Mouse (Mus musculus) embryonic stem cell, embryonic (primary cell): ENCODE results near the gene Lepr.
"Not testable (repeated sequence)": the region's sequence is repeated elsewhere in the genome, so short reads cannot be mapped to it uniquely, and the experiment has no call there.

Experiments
- CTCF ChIA-PET, 4 experiments: fragments of 300-600 bp in 2 of 4; fragments of 350-600 bp in 2 of 4; sonication (Branson Sonifier 250); formaldehyde crosslinking; loops; one replicate each; lab custom pipeline; 2022; ENCODE audit warnings: inconsistent platforms in 2 of 4; lab: Charles Lee
- POLR2A ChIA-PET, 4 experiments: fragments of 300-600 bp in 2 of 4; fragments of 350-600 bp in 2 of 4; sonication (Branson Sonifier 250); formaldehyde crosslinking; loops; one replicate each; lab custom pipeline; 2022; ENCODE audit warnings: antibody characterized with exemption in 4 of 4, inconsistent platforms in 1 of 4; lab: Charles Lee

Gene Lepr

DNA sequence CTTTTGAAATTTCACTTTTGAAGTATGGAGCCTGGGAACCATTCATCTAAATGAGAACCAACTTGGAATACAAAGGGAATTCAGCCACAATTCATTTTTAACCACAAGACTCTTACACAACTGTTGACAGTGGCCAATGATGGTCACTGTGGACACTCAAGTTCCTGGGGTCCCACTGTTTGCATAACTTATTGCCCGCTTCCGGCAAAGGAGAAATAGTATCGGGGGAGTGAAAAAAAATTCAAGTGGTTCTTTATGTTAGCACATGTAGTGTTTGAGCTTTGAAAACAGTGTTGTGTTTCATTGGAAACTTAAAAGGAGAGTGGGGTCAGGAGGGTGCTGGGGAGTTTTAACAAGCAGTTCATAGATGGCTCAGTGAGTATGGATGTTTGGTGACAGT is 9.3 kb upstream of the Lepr start:
- POLR2A ChIA-PET = interaction anchor here in 1 of 4 experiments (1.2 kb wide), 1 partner anchor 24 kb away, joined by 3 read pairs; no protein-coding TSS in a partner anchor
- CTCF ChIA-PET = no interaction called here

DNA sequence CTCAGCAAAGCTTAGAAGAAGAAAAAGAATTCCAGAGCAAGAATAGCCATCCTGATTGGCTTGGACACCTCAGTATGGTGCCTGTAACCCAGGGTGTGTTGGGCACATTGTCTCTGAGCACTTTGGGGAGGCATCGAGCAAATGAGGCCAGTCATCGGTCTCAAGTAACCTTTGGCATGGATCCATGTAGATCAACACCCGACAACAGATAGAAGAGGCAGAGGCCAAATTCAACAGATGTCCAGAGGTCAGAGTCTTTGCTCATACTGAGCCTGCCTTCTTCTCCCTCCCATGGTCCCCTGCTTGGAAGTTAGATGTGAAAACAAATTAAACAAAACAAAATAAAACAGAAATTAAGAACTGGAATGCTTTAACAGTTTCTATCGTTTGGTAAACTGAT is 6.8 kb upstream of the Lepr start:
- CTCF ChIA-PET = no interaction called here
- POLR2A ChIA-PET = no interaction called here

DNA sequence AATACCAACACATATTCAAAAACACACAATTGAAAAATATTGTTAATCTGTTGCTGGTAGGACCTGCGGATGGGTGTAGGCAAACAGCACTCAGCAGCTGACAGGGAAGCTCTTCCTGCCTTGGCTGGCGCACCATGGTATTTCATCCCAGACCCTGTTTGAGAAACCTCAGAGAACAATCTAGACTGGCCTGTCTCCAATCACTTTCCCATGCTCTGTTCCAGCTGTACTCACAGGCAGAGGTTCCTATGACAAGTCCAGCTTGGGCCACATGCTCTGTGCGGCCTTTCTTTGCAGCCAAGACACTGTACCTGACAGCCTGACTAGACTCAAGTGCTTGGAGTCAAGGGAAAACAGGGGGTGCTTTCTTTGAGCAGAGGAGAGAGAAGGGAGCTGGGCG is 6.1 kb upstream of the Lepr start:
- CTCF ChIA-PET = no interaction called here
- POLR2A ChIA-PET = no interaction called here

DNA sequence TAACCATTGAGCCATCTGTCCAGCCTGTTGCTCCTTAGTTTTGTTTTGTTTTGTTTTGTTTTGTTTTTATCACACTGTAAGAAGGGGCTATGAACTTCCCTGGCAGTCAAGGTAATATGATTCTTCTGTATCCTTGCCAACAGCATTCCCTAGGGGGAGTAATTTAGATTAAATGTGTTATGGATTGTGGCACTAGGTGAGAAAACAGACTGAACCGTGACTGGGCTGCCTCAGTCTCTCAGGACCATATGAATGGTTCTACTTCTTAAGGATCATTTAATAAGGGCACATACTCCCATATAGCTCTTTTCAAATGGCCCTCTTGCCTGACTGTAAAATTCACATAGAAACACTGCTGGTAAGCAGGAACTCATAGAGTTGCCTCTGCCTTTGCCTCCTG is 4.6 kb upstream of the Lepr start:
- CTCF ChIA-PET = interaction anchor here in 1 of 4 experiments (0.6 kb wide), 1 partner anchor 287 kb away, joined by 6 read pairs; no protein-coding TSS in a partner anchor

DNA sequence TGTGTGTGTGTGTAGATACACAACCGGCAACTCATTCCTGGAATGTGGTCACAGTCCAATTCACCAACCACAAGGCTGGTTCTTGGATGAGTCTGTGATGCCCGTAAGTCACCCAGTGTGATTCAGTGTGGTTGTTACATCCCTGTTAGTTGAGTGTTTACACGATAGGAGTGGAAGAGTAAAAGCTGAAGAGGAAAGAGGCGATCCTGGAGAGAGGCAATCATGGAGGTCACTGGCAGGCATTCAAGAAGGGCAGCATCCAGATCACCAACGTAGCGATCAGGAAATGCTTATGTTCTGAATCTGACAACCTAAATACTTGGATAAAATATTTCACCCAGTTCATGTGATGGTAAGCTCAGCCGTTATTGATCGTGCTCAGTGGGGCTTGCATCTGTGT is 1.9 kb upstream of the Lepr start:
- POLR2A ChIA-PET = no interaction called here
- CTCF ChIA-PET = no interaction called here

More for the DNA sequence above, 4.6 kb upstream of the Lepr start:
- POLR2A ChIA-PET = no interaction called here

DNA sequence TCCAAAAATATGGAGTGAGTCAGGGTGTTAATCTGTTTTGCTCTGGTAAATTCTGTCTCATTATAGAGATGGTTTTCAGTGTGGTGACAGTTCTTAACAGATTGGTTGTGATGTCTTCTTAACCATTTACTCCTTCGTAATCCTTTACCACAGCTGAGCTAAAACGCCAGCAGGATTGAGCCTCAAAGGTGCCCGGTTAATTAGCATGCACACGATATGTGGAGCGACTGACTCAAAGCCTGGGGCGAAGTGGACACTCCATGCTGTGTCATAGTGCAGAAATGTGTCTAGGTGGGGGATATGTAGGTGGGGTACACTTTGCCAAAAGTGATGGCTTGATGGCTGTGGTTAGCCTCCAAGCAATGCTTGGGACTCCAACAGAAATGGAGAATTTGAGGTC is 1.4 kb upstream of the Lepr start:
- ChIA-PET POLR2A (no interaction called here), CTCF (interaction anchor here in 1 of 4 experiments (0.6 kb wide), 1 partner anchor 43 kb away, joined by 3 read pairs; no protein-coding TSS in a partner anchor)

DNA sequence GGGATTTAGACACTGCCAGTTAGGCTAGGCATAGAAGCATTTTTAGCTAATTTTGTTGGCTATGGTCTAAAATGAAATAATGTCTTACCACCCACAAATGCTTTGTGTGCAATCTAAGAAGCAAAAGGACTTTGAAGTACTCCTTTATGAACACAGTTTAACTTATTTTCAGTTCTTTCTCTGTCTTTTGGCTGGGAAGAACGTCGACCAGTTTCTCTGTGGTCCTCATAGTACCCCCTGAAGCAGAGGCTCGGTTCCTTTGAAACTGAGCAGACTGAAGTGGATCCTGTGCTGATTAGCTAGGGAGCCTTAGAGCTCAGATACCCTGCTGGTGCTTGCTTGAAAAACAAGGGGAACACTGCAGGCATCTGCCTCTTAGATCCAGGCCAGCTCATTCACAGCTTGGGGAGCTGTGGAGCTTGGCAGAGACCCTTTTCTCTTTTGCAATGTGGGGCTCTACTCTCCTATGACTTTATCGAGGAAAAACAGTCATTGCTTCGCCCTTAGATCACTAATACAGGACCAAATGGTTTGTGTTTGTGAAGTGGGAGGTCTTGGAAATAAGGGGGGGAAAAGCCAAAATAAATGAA is 1.9 kb downstream of the Lepr start:
- CTCF ChIA-PET = no interaction called here

DNA sequence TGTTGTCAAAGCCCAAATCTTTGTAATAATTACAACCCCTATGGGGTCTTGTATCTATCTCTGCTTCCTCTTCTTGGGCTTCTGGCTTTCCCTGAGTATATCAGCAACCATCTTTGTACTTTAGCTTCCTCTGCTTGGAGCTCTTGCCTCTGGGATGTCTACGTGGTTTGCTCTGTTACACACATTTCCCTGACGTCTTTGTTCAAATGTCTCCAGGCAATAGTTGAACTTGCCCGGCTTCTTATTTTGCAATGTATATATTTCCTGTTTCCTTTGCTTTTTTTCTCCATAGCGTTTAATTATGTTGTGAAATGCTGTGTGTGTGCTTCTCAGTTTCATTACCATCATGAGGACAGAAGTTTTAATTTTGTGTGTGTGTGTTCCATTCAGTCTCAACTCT is 4.5 kb downstream of the Lepr start:
- ChIA-PET POLR2A (interaction anchor here in 1 of 4 experiments (1.0 kb wide), 1 partner anchor 65 kb away, joined by 6 read pairs; no protein-coding TSS in a partner anchor), CTCF (interaction anchor here in 1 of 4 experiments (0.5 kb wide), 1 partner anchor 64 kb away, joined by 14 read pairs; no protein-coding TSS in a partner anchor)

More for the DNA sequence above, 1.9 kb downstream of the Lepr start:
- POLR2A ChIA-PET = interaction anchor here in 1 of 4 experiments (0.6 kb wide), 2 partner anchors 386 to 998 kb away, joined by 3 read pairs; no protein-coding TSS in a partner anchor

DNA sequence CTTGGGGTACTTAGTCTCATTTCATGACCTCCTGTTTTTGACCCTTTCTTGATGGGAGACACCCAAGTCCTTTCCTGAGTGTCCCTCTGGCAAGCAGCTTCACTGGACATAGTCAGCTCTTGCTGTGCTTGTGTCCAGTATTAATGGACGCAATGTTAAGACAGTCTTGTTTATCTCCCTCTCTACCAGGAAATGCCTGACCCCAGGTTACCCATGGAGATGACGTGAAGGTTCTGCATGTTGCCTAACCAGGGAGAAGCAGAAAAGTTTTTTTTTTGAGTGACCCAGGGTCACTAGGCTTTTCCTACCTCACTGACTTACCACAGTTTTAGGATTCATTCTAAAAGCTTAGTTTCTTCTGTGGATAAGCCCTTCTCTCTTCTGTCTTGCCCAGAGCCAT is 24.8 kb downstream of the Lepr start:
- ChIA-PET CTCF (no interaction called here), POLR2A (interaction anchor here in 1 of 4 experiments (1.1 to 1.4 kb wide), 2 partner anchors 9 to 19 kb away, joined by 3 to 5 read pairs; no protein-coding TSS in a partner anchor)

DNA sequence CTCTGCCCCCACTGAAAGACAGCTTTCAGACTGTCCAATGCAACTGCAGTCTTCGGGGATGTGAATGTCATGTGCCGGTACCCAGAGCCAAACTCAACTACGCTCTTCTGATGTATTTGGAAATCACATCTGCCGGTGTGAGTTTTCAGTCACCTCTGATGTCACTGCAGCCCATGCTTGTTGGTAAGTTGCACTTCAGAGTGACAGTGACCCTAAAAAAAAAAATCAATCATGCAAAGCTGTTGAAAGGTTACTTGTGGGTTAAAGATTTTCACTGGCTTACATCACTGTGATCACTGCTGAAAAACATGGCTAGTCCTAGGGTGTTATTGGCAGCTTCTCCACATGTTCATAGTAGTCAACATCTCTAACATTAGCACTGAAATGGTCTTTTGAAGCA is 28.3 kb downstream of the Lepr start:
- CTCF ChIA-PET = no interaction called here
- POLR2A ChIA-PET = no interaction called here

DNA sequence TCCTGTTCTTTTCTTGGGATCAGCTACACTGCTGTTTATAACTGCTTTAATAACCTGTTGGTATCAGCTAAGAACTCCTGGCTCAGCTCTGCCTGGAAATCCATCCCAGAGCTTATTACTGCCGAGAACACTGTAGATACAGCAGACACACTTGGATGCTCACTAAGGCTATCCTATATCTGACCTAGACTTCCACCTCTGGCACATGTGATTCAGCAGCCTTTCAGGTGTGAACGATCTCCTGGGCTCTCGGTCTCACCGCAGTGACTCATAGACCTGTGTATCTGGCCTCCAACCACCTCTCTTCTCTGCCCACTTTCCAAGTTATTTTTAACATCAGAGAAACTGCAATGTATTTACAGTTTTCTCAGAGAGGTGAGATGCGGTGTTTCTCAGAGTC is 43.3 kb downstream of the Lepr start:
- POLR2A ChIA-PET = no interaction called here
- CTCF ChIA-PET = no interaction called here

DNA sequence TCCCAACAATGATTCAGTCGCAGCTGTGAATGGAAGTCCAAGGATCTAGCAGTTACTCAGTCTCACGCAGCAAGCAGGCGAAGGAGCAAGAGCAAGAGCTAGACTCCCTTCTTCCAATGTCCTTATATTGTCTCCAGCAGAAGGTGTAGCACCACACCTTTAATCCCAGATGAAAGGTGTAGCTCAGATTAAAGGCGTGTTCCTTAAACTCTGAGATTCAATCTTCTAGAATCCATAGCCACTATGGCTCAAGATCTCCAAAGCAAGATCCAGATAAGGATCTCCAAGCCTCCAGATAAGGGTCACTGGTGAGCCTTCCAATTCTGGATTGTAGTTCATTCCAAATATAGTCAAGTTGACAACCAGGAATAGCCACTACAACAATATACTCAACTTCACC is 126.7 kb downstream of the Lepr start, which contains the start of gene B020004J07Rik:
Gene B020004J07Rik, minus strand, starts transcription at position 101 of the 400 bp plus-strand sequence.
- CTCF ChIA-PET = not testable (repeated sequence)

DNA sequence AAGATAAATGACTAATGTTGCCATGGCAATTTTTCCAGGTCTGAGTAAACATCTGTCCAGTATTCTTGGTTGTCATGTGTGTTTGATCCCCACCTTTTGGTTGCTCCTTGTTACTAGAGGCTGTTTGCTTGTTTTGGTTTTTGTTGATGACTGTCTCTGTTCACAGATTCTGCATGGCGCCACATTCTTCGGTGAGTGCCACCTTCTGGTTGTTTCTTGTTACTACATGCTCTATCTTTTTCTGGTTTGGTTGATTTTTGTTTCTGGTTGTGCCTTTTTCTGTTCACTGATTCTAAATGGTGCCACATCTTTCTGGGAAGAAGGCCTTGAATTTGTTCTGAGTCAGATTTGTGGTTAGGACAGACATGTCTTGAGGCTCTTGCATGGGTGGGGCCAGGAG is 133.7 kb downstream of the Lepr start:
- ChIA-PET POLR2A (no interaction called here), CTCF (no interaction called here)

More for the DNA sequence above, 126.7 kb downstream of the Lepr start, which contains the start of gene B020004J07Rik:
- POLR2A ChIA-PET = not testable (repeated sequence)

DNA sequence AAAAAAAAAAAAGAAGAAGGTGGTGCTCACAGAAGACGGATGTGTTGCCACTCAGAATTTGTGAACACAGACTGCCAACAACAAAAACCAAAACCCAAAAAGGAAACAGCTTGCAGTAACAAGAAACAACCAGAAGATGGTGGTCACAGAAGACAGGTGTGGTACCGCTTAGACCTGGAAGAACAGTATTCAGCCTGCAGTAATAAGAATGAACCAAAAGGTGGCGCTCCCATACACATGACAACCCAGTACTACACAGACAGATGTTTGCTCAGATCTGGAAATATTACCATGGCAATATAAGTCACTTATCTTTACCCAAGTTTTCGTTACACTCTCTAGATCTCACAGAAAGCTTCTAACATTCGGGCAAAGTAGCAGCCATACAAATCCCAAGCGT is 143.7 kb downstream of the Lepr start:
- POLR2A ChIA-PET = interaction anchor here in 2 of 4 experiments (0.6 to 3.6 kb wide), 13 partner anchors 12 to 214 kb away, joined by 3 to 128 read pairs (median 5); partner anchors contain the start of genes C130073F10Rik (in 1 of the 2) and Leprot (in 1 of the 2)
- CTCF ChIA-PET = interaction anchor here (0.6 to 4.9 kb wide), 38 partner anchors 12 to 535 kb away, joined by 3 to 58 read pairs (median 4); partner anchors contain the start of genes Leprot (in 1 of the 4) and Pde4b (in 1 of the 4)

DNA sequence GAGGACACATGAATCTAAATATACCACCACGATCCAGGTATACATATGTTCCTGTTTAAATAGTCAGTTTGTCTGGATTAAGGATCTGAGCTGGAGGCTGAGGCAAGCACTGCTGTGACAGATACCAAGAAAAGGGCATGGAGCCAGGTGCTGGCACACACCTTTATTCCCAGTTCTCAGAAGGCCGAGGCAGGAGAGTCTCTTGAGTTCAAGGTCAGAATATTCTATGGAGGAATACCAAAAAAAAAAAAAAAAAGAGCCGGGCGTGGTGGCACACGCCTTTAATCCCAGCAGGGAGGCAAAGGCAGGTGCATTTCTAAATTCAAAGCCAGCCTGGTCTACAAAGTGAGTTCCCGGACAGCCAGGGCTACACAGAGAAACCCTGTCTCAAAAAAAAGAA is 145.1 kb downstream of the Lepr start:
- ChIA-PET POLR2A (interaction anchor here (0.6 to 3.6 kb wide), 19 partner anchors 11 to 474 kb away, joined by 3 to 128 read pairs (median 5); partner anchors contain the start of genes C130073F10Rik (in 1 of the 4) and Leprot (in 1 of the 4)), CTCF (interaction anchor here (0.6 to 4.9 kb wide), 15 partner anchors 10 to 1069 kb away, joined by 3 to 58 read pairs (median 5); no protein-coding TSS in a partner anchor)
